ENCODE assay signal across 8 mouse cellular contexts in genomic region chr6:34874101-34874921, GRCm38 (mm10). TPM values are rescaled to one million over a fixed set of nuclear protein-coding genes. Genes with fewer than 3 reads are reported as not detected.
DNase-seq lines count a peak whose midpoint lies in the region; ATAC-seq lines count a peak whose summit lies in the region.

No protein-coding gene starts in this region.

- H3K27ac ChIP-seq in liver, embryonic 13.5 days = peak overlapping the region; percentile 93

- H3K27me3 ChIP-seq in liver, embryonic 13.5 days = no peaks in the 10 kb centered on the region

- H3K4me2 ChIP-seq in liver, embryonic 13.5 days = peak overlapping the region; percentile 86

- H3K4me1 ChIP-seq in liver, embryonic 13.5 days (replicated peaks) = peaks cover 91% of the 10 kb centered on the region

- H3K4me3 ChIP-seq in liver, embryonic 13.5 days (replicated peaks) = peak overlapping the region; percentile 38

- ATAC-seq in erythroid progenitor cell, adult 5-6 weeks (replicated peaks; ENCODE audit: low FRiP score, poor library complexity, severe bottlenecking) = peak; percentile 69
- ATAC-seq in hematopoietic stem cell, adult 5-6 weeks (replicated peaks in 1 of 2; ENCODE audit: insufficient read depth in 1 of 2, low FRiP score in 2 of 2, low TSS enrichment in 1 of 2, low read depth in 1 of 2, poor library complexity in 2 of 2, severe bottlenecking in 2 of 2) = peak; percentile 5 to 11; a peak in 2 of 4 replicates
- ATAC-seq in liver, embryonic 13.5 days (ENCODE audit: low read depth) = peak; percentile 62

- DNase-seq in spleen, adult 12 weeks (ENCODE audit: low spot score) = peak; percentile 37
- no peak for DNase-seq in spleen, adult 18-20 months
- peak; percentile 74 for DNase-seq in liver, embryonic 13.5 days
- peak; percentile 39 to 65 for DNase-seq in spleen, postnatal 10 days (ENCODE audit: low spot score in 2 of 2)
- DNase-seq in B cell, adult 2 months = no peak
- DNase-seq in layer of hippocampus, postnatal 14 days (ENCODE audit: low spot score in 2 of 2) = no peak

- H3K9me3 ChIP-seq in liver, embryonic 13.5 days (replicated peaks) = no peaks in the 10 kb centered on the region

- H3K36me3 ChIP-seq in liver, embryonic 13.5 days = peaks cover 29% of the 10 kb centered on the region

- peak overlapping the region; percentile 91 for H3K9ac ChIP-seq in liver, embryonic 13.5 days

- WGBS in liver, embryonic 13.5 days (ENCODE audit: insufficient replicate concordance) = 15% methylated on average over 21 of the region's 21 CpGs

RNA-seq across cellular contexts. Expression of gene Cyren, which starts 3.5 kb away (rescaled TPM):
- total RNA-seq in erythroid progenitor cell, adult 5-6 weeks (2015; ENCODE audit: low replicate concordance) = 6.7 and 10.5 TPM in 2 replicates
- total RNA-seq in erythroid progenitor cell, adult 5-6 weeks (2017; ENCODE audit: low replicate concordance) = 6.7 and 9.4 TPM in 2 replicates
- total RNA-seq in hematopoietic stem cell, adult 5-6 weeks (2017) = 2.6 and 3.8 TPM in 2 replicates
- polyA plus RNA-seq in liver, embryonic 13.5 days (2015; fragmentation: Nextera tagmentation; extraction: Ambion mirVana) = 10.5 and 10.6 TPM in 2 replicates
- 1 to 10 TPM; 5.0 to 5.4 TPM for total RNA-seq in layer of hippocampus, postnatal 14 days (2021)

RNA-seq across cellular contexts. Expression of gene Tmem140, which starts 11.4 kb away (rescaled TPM):
- 3.8 TPM in 1 of 2 replicates, not detected in the other for total RNA-seq in erythroid progenitor cell, adult 5-6 weeks (2015; ENCODE audit: low replicate concordance)
- total RNA-seq in erythroid progenitor cell, adult 5-6 weeks (2017; ENCODE audit: low replicate concordance) = 3.6 and 5.4 TPM in 2 replicates
- total RNA-seq in hematopoietic stem cell, adult 5-6 weeks (2017) = 4.9 and 5.9 TPM in 2 replicates
- polyA plus RNA-seq in liver, embryonic 13.5 days (2015; fragmentation: Nextera tagmentation; extraction: Ambion mirVana) = 2.4 and 2.7 TPM in 2 replicates
- total RNA-seq in layer of hippocampus, postnatal 14 days (2021) = 1 to 10 TPM; 1.9 to 2.7 TPM

RNA-seq across cellular contexts. Expression of gene Wdr91, which starts 36.4 kb away (rescaled TPM):
- 35.6 and 63.1 TPM in 2 replicates for total RNA-seq in erythroid progenitor cell, adult 5-6 weeks (2015; ENCODE audit: low replicate concordance)
- 74.3 and 74.4 TPM in 2 replicates for total RNA-seq in erythroid progenitor cell, adult 5-6 weeks (2017; ENCODE audit: low replicate concordance)
- 18.3 and 35.6 TPM in 2 replicates for total RNA-seq in hematopoietic stem cell, adult 5-6 weeks (2017)
- 12.3 and 13.8 TPM in 2 replicates for polyA plus RNA-seq in liver, embryonic 13.5 days (2015; fragmentation: Nextera tagmentation; extraction: Ambion mirVana)
- 10 to 100 TPM; 34.6 to 38.6 TPM for total RNA-seq in layer of hippocampus, postnatal 14 days (2021)

RNA-seq across cellular contexts. Expression of gene Stra8, which starts 45.7 kb away (rescaled TPM):
- not detected in 2 replicates for total RNA-seq in erythroid progenitor cell, adult 5-6 weeks (2015; ENCODE audit: low replicate concordance)
- not detected in 2 replicates for total RNA-seq in erythroid progenitor cell, adult 5-6 weeks (2017; ENCODE audit: low replicate concordance)
- total RNA-seq in hematopoietic stem cell, adult 5-6 weeks (2017) = not detected in 2 replicates
- not detected in 2 replicates for polyA plus RNA-seq in liver, embryonic 13.5 days (2015; fragmentation: Nextera tagmentation; extraction: Ambion mirVana)
- not detected for total RNA-seq in layer of hippocampus, postnatal 14 days (2021)

Comparison
In these comparisons a context has a peak if more than half of its experiments do, and no peak if none do; other contexts are left out.
1. DNase-seq: peak in spleen, adult 12 weeks (single experiment), liver, embryonic 13.5 days (single experiment) and spleen, postnatal 10 days (2 of 2); none in spleen, adult 18-20 months (0 of 2), B cell, adult 2 months (0 of 2) and layer of hippocampus, postnatal 14 days (0 of 2).
2. ATAC-seq: peak in every context shown above with its lines; median percentile 69 in erythroid progenitor cell, adult 5-6 weeks; 62 in liver, embryonic 13.5 days; 8 in hematopoietic stem cell, adult 5-6 weeks.